Mouse (Mus musculus) cortical plate, adult 2 months (tissue): ENCODE results near the gene Ptprj.

Experiments
- CTCF ChIP-seq: fragments of 200-500 bp; IDR thresholded peaks from 2 replicates; pipeline ENCODE4 v1.5.1; 2011; ENCODE audit warnings: mild to moderate bottlenecking, control low read depth, low read length; ENCODE audit not compliant: insufficient read depth; ENCODE audit errors: extremely low read depth
- POLR2A ChIP-seq: fragments of 200-500 bp; IDR thresholded peaks from 2 replicates; pipeline ENCODE4 v1.6.1; 2011; ENCODE audit warnings: mild to moderate bottlenecking, low read length, control low read depth; ENCODE audit not compliant: insufficient read depth; ENCODE audit errors: extremely low read depth

GRCm38 (mm10) chr2:90566046-90566445 is 14.4 kb downstream of the Ptprj start:
- no peak for TF ChIP-seq POLR2A
- no peak for TF ChIP-seq CTCF
